Mouse (Mus musculus): ENCODE results near the gene Zranb1. TPM values are rescaled to one million over a fixed set of nuclear protein-coding genes. Genes with fewer than 3 reads are reported as not detected.

Gene Zranb1
- polyA plus RNA-seq (2015; fragmentation: Nextera tagmentation; extraction: Ambion mirVana), result 13.6 and 16.2 TPM in 2 replicates

DNA sequence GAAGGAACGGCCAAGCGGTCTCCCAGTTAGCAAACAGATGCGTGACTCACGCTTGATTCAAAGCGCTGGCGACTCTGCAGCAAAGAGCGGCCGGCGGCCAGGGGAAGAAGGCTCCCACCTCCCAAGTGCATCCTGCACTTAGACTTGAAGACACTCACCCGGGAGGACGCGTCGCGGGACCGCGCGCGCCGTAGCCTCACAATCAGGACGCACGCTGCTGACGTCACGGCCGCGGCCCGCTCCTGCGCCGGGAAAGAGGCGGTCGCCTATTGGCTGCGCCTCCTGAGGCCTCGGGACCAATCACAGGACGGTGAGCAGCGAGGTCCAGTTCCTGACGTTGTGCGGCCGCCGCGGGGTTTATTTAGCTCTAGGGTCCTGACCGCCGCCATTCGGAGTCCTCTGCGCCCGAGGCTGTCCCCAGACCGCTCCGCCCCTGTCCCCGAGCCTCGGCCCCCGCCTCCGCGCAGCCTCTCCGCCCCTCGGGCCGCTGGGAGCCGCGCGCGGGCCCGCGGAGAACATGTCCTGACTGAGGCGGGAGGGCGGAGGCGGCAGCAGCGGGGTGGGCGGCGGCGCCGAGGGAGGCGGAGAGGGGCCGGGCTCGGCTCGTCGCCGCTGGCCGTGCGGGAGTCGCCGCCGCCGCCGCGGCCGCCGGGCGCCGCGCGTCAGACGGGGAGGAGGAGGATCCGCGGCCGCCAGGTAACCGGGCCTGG is at the start of gene Zranb1:
Gene Zranb1, plus strand, starts transcription at position 293 of the 710 bp plus-strand sequence.
- Histone ChIP-seq H3K4me2 (peak within 1 kb of the TSS; percentile 59), H3K27me3 (no peaks in the 10 kb centered on the region), H3K36me3 (no peaks in the 10 kb centered on the region), H3K27ac (peak within 1 kb of the TSS; percentile 98), H3K4me1 (peaks cover 12% of the 10 kb centered on the region), H3K9me3 (no peaks in the 10 kb centered on the region), H3K4me3 (peak within 1 kb of the TSS; percentile 95), H3K9ac (peak within 1 kb of the TSS; percentile 90)
- ATAC-seq (ENCODE audit: insufficient number of reproducible peaks, low FRiP score, low TSS enrichment, low read depth), result peak; percentile 99
- under 1% methylated on average over 74 of the region's 93 CpGs for WGBS

DNA sequence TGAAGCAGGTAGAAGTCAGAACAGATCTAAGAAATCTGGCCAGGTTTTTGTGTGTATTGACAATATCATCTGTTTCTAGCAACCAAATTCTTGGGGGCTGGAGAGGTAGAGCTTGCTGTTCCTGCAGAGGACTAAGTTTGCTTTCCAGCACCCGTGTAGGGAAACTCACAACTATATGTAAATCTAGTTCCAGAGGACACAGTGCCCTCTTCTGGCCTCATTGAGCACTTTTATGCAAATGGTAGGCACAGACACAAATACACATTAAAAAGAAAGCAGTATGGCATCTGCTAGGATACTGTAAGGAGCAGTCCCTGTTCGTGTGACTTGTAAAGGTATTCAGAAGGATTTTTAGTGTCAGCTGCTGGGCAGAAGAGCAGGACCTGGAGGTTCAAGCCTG is 48.6 kb upstream of the Zranb1 start:
- WGBS, result 72% methylated on average over 2 of the region's 2 CpGs
- no peak for ATAC-seq (ENCODE audit: insufficient number of reproducible peaks, low FRiP score, low TSS enrichment, low read depth)
- Histone ChIP-seq H3K9ac (no peak overlapping the region), H3K36me3 (peaks cover 72% of the 10 kb centered on the region), H3K9me3 (no peaks in the 10 kb centered on the region), H3K27me3 (no peaks in the 10 kb centered on the region), H3K27ac (no peak overlapping the region), H3K4me3 (no peak overlapping the region), H3K4me2 (no peak overlapping the region), H3K4me1 (no peaks in the 10 kb centered on the region)

DNA sequence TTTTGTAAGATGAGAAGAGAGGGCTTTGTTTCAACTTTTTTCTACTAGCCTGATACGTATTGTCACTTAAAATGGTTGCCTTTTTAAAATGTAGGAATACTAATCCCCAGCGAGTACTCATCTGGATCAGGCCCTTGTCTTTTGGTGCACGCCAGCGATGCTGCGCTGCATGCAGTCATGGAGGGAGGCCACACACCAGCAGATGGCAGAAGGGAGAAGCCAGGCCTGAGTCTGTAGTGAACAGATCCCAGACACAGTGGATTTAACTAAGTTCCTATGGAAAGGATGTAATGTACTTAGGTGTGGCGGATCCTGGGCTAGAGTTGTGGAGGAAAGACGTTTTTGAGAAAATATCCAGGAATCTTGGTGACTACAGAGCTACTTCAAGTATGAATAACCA is 46.9 kb upstream of the Zranb1 start:
- H3K27ac ChIP-seq, result no peak overlapping the region
- no peak overlapping the region for H3K4me3 ChIP-seq
- H3K9ac ChIP-seq, result no peak overlapping the region
- H3K36me3 ChIP-seq, result peaks cover 58% of the 10 kb centered on the region
- no peak overlapping the region for H3K4me2 ChIP-seq
- H3K9me3 ChIP-seq, result no peaks in the 10 kb centered on the region
- H3K27me3 ChIP-seq, result no peaks in the 10 kb centered on the region
- no peak for ATAC-seq (ENCODE audit: insufficient number of reproducible peaks, low FRiP score, low TSS enrichment, low read depth)
- H3K4me1 ChIP-seq, result no peaks in the 10 kb centered on the region
- 91% methylated on average over 7 of the region's 7 CpGs for WGBS

DNA sequence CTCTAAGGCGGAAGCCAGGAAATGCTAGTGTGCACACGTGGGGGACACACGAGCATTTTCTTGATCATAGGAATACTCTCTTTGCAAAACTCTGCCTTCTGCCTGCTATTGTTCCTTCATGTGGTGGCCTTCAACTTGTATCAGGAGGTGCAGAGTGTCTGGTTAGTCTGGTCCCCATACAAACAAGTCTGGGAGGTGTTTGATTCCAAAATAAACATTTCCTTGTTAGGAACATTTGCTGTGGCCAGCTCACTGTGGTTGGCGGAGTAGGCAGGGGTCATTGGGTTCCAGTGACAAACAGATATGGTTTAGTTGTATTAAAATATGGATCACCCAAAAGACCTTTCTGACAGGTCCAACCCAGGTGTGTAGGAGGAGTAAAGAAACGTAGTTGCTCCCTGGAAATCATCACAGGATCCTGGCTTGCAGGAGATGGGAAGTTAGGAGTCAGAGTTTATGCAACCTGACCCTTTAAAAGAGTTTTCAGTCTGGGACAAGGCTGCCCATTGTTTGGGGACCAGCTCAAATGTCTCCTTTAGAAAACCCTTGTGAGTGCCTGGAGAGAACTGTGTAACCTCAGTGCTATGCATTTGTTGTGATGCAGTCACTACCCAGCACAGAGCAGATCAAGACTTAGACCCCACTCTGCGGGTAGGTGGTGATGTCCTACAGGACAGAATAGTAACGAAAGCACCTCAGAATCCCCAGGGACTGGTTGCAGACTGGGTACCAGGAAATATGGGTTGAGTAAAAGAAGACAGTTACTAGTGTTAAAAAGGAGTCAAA is 43.7 kb upstream of the Zranb1 start:
- no peaks in the 10 kb centered on the region for H3K27me3 ChIP-seq
- no peak for ATAC-seq (ENCODE audit: insufficient number of reproducible peaks, low FRiP score, low TSS enrichment, low read depth)
- no peak overlapping the region for H3K4me2 ChIP-seq
- no peaks in the 10 kb centered on the region for H3K9me3 ChIP-seq
- H3K27ac ChIP-seq, result peak overlapping the region; percentile 22; the same call in 1 of the 2 replicates
- H3K36me3 ChIP-seq, result peaks cover 29% of the 10 kb centered on the region
- H3K9ac ChIP-seq, result no peak overlapping the region
- 67% methylated on average over 7 of the region's 7 CpGs for WGBS
- no peaks in the 10 kb centered on the region for H3K4me1 ChIP-seq
- H3K4me3 ChIP-seq, result no peak overlapping the region

DNA sequence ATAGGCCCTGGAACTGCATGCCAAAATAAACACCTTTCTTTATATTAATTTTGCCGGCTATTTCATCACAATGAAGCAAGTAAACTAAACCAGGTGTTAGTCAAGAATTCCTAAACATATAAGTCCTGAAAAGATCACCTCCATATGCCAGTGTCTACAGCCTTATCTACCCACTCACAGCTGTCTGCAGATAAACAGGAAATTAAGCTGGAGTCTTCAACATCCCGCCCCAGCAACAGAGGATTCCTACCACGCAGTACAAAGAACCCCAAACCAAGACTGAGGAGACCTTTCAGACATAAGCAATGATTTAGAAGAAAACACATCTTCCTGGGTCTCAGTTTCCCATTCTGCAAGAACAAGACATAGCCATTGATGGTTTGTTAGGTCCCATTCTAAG is 42.9 kb upstream of the Zranb1 start:
- Histone ChIP-seq H3K4me2 (no peak overlapping the region), H3K27ac (no peak overlapping the region), H3K4me1 (no peaks in the 10 kb centered on the region), H3K9ac (no peak overlapping the region), H3K9me3 (no peaks in the 10 kb centered on the region), H3K27me3 (no peaks in the 10 kb centered on the region), H3K36me3 (peaks cover 21% of the 10 kb centered on the region), H3K4me3 (no peak overlapping the region)
- no peak for ATAC-seq (ENCODE audit: insufficient number of reproducible peaks, low FRiP score, low TSS enrichment, low read depth)
- 62% methylated on average over 3 of the region's 3 CpGs for WGBS

DNA sequence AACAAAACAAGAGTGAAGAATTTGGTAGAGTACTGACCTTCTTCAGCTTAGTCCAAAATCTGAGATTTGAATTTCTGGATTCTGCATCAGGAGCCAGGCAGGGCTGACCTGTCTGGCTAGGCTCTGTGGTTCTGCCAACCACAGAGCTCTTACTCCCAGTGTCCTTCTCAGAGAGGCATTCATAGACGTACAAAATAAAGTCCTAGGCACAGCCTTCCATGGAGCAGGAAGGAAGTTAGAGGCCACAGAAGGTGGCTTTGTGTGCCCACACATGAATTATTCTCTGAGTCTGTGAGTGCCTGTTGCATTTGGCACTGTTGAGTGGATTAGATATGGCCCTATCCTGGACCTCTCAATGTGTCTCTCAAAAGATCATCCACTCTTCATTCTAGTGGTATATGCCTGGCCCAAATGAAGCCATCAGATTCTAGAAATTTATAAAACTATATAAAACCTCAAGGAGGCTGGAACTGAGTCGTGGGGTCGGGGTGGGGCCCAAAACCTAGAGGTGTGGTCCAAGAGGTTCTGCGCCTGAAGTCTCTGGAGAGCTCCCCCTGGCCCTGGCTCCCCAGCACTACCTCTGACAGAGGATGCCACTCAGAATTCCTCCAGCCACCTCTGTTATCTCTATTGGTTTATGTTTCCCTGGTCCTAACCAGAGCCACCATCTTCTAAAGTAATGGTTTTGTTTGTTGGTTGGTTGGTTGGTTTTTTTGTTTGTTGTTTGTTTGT is 42.3 kb upstream of the Zranb1 start:
- no peaks in the 10 kb centered on the region for H3K4me1 ChIP-seq
- H3K4me3 ChIP-seq, result no peak overlapping the region
- H3K4me2 ChIP-seq, result no peak overlapping the region
- no peak overlapping the region for H3K9ac ChIP-seq
- no peak for ATAC-seq (ENCODE audit: insufficient number of reproducible peaks, low FRiP score, low TSS enrichment, low read depth)
- H3K27ac ChIP-seq, result no peak overlapping the region
- no peaks in the 10 kb centered on the region for H3K27me3 ChIP-seq
- WGBS, result 66% methylated on average over 4 of the region's 4 CpGs
- H3K9me3 ChIP-seq, result no peaks in the 10 kb centered on the region
- H3K36me3 ChIP-seq, result peaks cover 14% of the 10 kb centered on the region

DNA sequence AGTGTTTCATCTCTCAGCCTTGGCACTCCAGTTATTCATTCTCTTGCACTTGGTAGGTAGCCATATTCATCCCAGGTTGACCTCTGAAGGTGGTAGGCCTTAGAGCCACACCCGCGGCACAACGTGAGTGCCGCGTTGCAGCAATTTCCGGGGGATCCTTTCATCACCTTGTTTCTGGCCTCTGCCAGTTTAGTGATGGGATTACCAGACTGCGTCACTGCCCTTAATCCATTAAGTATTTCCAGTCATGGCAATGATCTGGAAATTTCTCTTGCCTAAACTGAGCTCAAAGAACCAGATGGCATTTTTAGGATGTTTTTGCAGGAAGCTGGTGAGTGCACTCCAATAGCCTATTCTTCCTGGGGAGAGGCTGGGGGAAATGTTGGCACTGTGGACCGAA is 41.3 kb upstream of the Zranb1 start:
- Histone ChIP-seq H3K4me3 (no peak overlapping the region), H3K9me3 (no peaks in the 10 kb centered on the region), H3K4me1 (no peaks in the 10 kb centered on the region), H3K36me3 (peaks cover 4% of the 10 kb centered on the region; the same call in 1 of the 2 replicates), H3K27ac (no peak overlapping the region), H3K4me2 (no peak overlapping the region), H3K27me3 (no peaks in the 10 kb centered on the region), H3K9ac (no peak overlapping the region)
- WGBS, result 78% methylated on average over 8 of the region's 8 CpGs
- ATAC-seq (ENCODE audit: insufficient number of reproducible peaks, low FRiP score, low TSS enrichment, low read depth), result no peak

DNA sequence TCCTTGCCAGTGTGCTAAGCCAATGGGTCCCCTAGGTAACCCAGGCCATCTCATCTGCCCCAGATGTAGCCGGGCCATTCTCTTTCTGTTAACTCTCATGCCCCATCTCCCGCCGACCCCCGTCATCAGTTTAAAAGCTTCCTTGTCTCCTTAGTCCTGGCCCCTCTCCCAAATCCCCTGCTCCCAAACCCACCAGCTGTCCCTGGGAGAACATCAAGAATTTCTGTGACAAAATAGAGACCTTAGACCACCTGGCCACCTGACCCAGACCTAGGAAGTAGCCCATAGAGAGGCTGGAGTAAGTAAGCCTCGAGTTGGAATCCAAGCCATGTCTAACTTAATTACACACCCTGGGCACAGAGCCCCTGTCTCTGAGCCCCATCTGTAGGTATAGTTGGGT is 40.7 kb upstream of the Zranb1 start:
- ATAC-seq (ENCODE audit: insufficient number of reproducible peaks, low FRiP score, low TSS enrichment, low read depth), result no peak
- no peaks in the 10 kb centered on the region for H3K9me3 ChIP-seq
- H3K36me3 ChIP-seq, result 0 out of 2 replicates have a peak, but pooled peaks cover 3% of the 10 kb centered on the region
- no peak overlapping the region for H3K27ac ChIP-seq
- 83% methylated on average over 5 of the region's 5 CpGs for WGBS
- H3K27me3 ChIP-seq, result no peaks in the 10 kb centered on the region
- no peaks in the 10 kb centered on the region for H3K4me1 ChIP-seq
- H3K4me3 ChIP-seq, result no peak overlapping the region
- no peak overlapping the region for H3K9ac ChIP-seq
- H3K4me2 ChIP-seq, result no peak overlapping the region

DNA sequence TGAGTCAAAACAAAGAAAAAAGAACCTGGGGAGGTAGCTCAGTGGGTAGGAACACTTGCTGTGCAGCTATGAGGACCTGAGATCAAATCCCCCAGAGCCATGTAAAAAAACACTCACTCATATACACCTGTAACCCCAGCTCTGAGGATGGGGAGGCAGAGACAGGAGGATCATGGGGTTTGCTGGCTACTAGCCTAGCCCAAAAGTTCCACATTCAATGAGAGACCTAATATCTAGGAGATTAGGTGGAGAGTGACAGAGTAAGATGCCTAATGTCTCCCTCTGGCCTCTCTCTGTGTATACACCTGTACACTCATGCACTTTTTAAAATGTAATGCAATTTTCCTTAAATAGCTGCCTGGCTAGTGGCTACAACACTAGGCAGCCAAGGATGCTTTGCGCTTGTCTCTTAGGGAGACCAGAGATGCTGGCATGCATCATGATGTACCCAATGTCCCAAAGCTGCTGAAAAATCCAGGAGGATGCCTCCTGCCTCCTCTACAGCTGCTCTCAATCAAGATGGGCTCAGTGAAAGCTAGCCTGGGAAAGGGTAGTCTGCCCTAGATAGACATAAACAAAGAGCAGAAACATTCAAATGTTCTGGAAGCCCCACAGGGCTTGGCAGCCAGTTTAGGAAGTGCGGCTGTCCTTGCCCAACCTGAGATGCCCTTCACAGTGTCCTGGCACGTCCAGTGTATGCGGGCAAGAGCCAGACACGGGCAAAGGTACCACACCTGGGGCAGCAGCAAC is 39.2 kb upstream of the Zranb1 start:
- Histone ChIP-seq H3K27me3 (no peaks in the 10 kb centered on the region), H3K4me3 (no peak overlapping the region), H3K27ac (no peak overlapping the region), H3K9me3 (no peaks in the 10 kb centered on the region), H3K36me3 (no peaks in the 10 kb centered on the region), H3K4me2 (no peak overlapping the region), H3K9ac (no peak overlapping the region), H3K4me1 (no peaks in the 10 kb centered on the region)
- no peak for ATAC-seq (ENCODE audit: insufficient number of reproducible peaks, low FRiP score, low TSS enrichment, low read depth)
- 78% methylated on average over 5 of the region's 5 CpGs for WGBS

DNA sequence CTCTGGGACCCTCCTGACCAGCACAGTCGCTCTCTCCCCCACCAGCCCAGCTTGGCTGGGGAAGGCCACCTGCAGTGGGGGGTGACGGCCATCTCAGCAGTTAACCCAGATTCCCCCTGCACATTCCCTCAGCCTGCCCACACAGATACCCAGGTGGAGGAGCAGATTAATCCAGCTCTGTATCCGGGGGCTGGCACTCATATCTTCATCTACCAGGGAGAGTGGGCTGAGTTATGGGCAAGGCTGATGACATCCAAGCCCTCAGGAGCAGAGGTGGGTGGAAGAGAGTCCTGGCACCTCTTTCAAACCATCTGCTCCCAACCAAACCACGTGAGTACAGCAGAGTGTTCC is 38.7 kb upstream of the Zranb1 start:
- no peak overlapping the region for H3K9ac ChIP-seq
- WGBS, result 57% methylated on average over 4 of the region's 4 CpGs
- ATAC-seq (ENCODE audit: insufficient number of reproducible peaks, low FRiP score, low TSS enrichment, low read depth), result no peak
- H3K4me3 ChIP-seq, result no peak overlapping the region
- no peaks in the 10 kb centered on the region for H3K9me3 ChIP-seq
- H3K4me2 ChIP-seq, result no peak overlapping the region
- H3K27me3 ChIP-seq, result no peaks in the 10 kb centered on the region
- no peaks in the 10 kb centered on the region for H3K36me3 ChIP-seq
- H3K4me1 ChIP-seq, result no peaks in the 10 kb centered on the region
- no peak overlapping the region for H3K27ac ChIP-seq

DNA sequence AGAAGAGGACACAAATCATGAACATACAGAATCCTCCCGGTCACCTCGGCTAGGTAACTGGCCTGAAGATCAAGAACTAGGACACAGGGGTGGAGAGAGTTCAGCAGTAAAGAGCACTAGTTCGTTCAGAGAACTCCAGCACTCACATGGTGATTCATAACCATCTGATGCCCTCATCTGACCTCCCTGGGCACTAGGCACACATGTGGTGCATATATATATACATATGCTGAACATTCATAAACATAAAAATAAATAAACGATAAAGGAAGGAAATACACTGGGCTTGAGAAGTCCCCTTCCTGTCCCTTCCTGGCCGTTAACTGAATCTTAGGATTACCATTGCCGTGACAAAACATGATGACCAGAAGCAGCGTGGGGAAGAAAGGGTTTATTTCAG is 38.1 kb upstream of the Zranb1 start:
- H3K27ac ChIP-seq, result no peak overlapping the region
- H3K4me2 ChIP-seq, result no peak overlapping the region
- no peak for ATAC-seq (ENCODE audit: insufficient number of reproducible peaks, low FRiP score, low TSS enrichment, low read depth)
- H3K9ac ChIP-seq, result no peak overlapping the region
- no peaks in the 10 kb centered on the region for H3K36me3 ChIP-seq
- no peaks in the 10 kb centered on the region for H3K9me3 ChIP-seq
- H3K4me3 ChIP-seq, result no peak overlapping the region
- WGBS, result 73% methylated on average over 7 of the region's 7 CpGs
- no peaks in the 10 kb centered on the region for H3K27me3 ChIP-seq
- no peaks in the 10 kb centered on the region for H3K4me1 ChIP-seq

All from limb, embryonic 15.5 days (tissue).